Mouse (Mus musculus) lung, postnatal 0 days (tissue): ENCODE data around the gene Tor3a. TPM values are rescaled to one million over a fixed set of nuclear protein-coding genes. Genes with fewer than 3 reads are reported as not detected.
"Not testable (repeated sequence)": the region's sequence is repeated elsewhere in the genome, so short reads cannot be mapped to it uniquely, and the experiment has no call there.

Source experiments
- ATAC-seq: fragments of 200-750 bp; cut with Nextera tagmentation; 2 replicates; pipeline ENCODE4 v1.8.0; 2017; ENCODE audit warnings: moderate library complexity
- DNase-seq: peaks from one replicate; pipeline ENCODE4 v3.0.0-alpha.2; 2016; ENCODE audit warnings: low spot score
- H3K27ac ChIP-seq: fragments of 300-500 bp; sonication (generic); 2 replicates; pipeline ENCODE4 v1.5.1; 2014; ENCODE audit warnings: antibody characterized with exemption, mild to moderate bottlenecking, low read length, mixed read lengths
- H3K27me3 ChIP-seq: fragments of 300-500 bp; sonication (generic); replicated peaks from 2 replicates; pipeline ENCODE4 v1.6.1; 2014; ENCODE audit warnings: low read length, mixed read lengths; ENCODE audit not compliant: insufficient read depth
- H3K36me3 ChIP-seq: fragments of 300-500 bp; sonication (generic); 2 replicates; pipeline ENCODE4 v1.6.1; 2014; ENCODE audit warnings: low read length, mixed read lengths; ENCODE audit not compliant: insufficient read depth
- H3K4me1 ChIP-seq: fragments of 300-500 bp; sonication (generic); 2 replicates; pipeline ENCODE4 v1.6.1; 2014; ENCODE audit warnings: antibody characterized with exemption, low read depth, low read length, mixed read lengths; ENCODE audit not compliant: insufficient read depth
- H3K4me2 ChIP-seq: fragments of 300-500 bp; sonication (generic); replicated peaks from 2 replicates; pipeline ENCODE4 v1.6.1; 2014; ENCODE audit warnings: low read depth, mild to moderate bottlenecking, low read length, moderate library complexity, mixed read lengths
- H3K4me3 ChIP-seq: fragments of 300-500 bp; sonication (generic); 2 replicates; pipeline ENCODE4 v1.5.1; 2014; ENCODE audit warnings: low read depth, low read length
- H3K9ac ChIP-seq: fragments of 300-500 bp; sonication (generic); replicated peaks from 2 replicates; pipeline ENCODE4 v1.6.1; 2014; ENCODE audit warnings: low read depth, mild to moderate bottlenecking
- H3K9me3 ChIP-seq: fragments of 300-500 bp; sonication (generic); 2 replicates; pipeline ENCODE4 v1.6.1; 2016; ENCODE audit warnings: low read length, mixed read lengths
- CTCF ChIP-seq: IDR thresholded peaks from 2 replicates; pipeline ENCODE4 v1.5.1; 2016; ENCODE audit warnings: antibody characterized with exemption, mild to moderate bottlenecking
- EP300 ChIP-seq: IDR thresholded peaks from 2 replicates; pipeline ENCODE4 v1.6.1; 2016; ENCODE audit warnings: antibody characterized with exemption, mild to moderate bottlenecking, control low read depth
- WGBS: fragments of 180-500 bp; shearing (Covaris S2); extraction: QIAGEN DNeasy Blood & Tissue Kit; methylation state at CpG from one replicate; pipeline ENCODE4 v1.1.7; 2014; 5-methylcytosine and 5-hydroxymethylcytosine counted together
- polyA plus RNA-seq: library from polyadenylated mRNA; unstranded; fragments of >200 nt; fragmentation: Nextera tagmentation; extraction: Ambion mirVana; gene quantifications from 2 replicates; pipeline ENCODE4 v1.2.1, GENCODE M21; 2015

Tor3a gene
- polyA plus RNA-seq, 1 experiment from 2014 or later: 37.8 TPM

- peak overlapping the region; percentile 22; the same call in 1 of the 2 replicates for H3K4me2 ChIP-seq
- peak overlapping the region; percentile 86 for H3K27ac ChIP-seq
- H3K27me3 ChIP-seq: no peaks in the 10 kb centered on the region
- 66% methylated on average over 23 of the region's 23 CpGs for WGBS
- TF ChIP-seq EP300 (peak; percentile 90), CTCF (no peak)
- 0 out of 2 replicates have a peak, but pooled peaks cover 5% of the 10 kb centered on the region for H3K4me1 ChIP-seq
- H3K36me3 ChIP-seq: no peaks in the 10 kb centered on the region
- H3K9ac ChIP-seq: no peak overlapping the region
- H3K9me3 ChIP-seq: no peaks in the 10 kb centered on the region
- peak; percentile 89 for ATAC-seq
- no peak overlapping the region for H3K4me3 ChIP-seq
- peak; percentile 94 for DNase-seq
These were observed 6.8 kb downstream of the Tor3a start for GRCm38 (mm10) chr1:156667141-156667926.

- Histone ChIP-seq H3K27me3 (no peaks in the 10 kb centered on the region), H3K27ac (no peak overlapping the region), H3K9me3 (no peaks in the 10 kb centered on the region), H3K4me1 (0 out of 2 replicates have a peak, but pooled peaks cover 5% of the 10 kb centered on the region), H3K4me2 (no peak overlapping the region), H3K36me3 (no peaks in the 10 kb centered on the region), H3K4me3 (no peak overlapping the region), H3K9ac (no peak overlapping the region)
- ATAC-seq: no peak
- no peak for DNase-seq
- TF ChIP-seq CTCF (no peak), EP300 (no peak)
- WGBS: 83% methylated on average over 8 of the region's 8 CpGs
These were observed 8.4 kb downstream of the Tor3a start for GRCm38 (mm10) chr1:156665777-156666176.

- H3K9me3 ChIP-seq, DNase-seq, H3K4me1 ChIP-seq, H3K36me3 ChIP-seq, H3K9ac ChIP-seq, H3K27me3 ChIP-seq, H3K4me3 ChIP-seq: not testable (repeated sequence)
- ATAC-seq: peak; percentile 61
- 47% methylated on average over 15 of the region's 21 CpGs for WGBS
- Histone ChIP-seq H3K4me2 (0 out of 2 replicates have a peak overlapping the region, but pooled peaks have one; percentile 17), H3K27ac (peak overlapping the region; percentile 33; the same call in 1 of the 2 replicates)
These were observed 13.4 kb downstream of the Tor3a start for GRCm38 (mm10) chr1:156660660-156661236.

- Histone ChIP-seq H3K9me3 (no peaks in the 10 kb centered on the region), H3K27me3 (no peaks in the 10 kb centered on the region), H3K4me1 (0 out of 2 replicates have a peak, but pooled peaks cover 5% of the 10 kb centered on the region), H3K9ac (no peak overlapping the region), H3K4me3 (no peak overlapping the region), H3K27ac (0 out of 2 replicates have a peak overlapping the region, but pooled peaks have one; percentile 9), H3K36me3 (no peaks in the 10 kb centered on the region), H3K4me2 (no peak overlapping the region)
- whole genome bisulfite sequencing: 42% methylated on average over 13 of the region's 13 CpGs
- DNase-seq (peak; percentile 48), ATAC-seq (peak; percentile 64)
- TF ChIP-seq EP300 (no peak), CTCF (no peak)
These were observed 14.1 kb downstream of the Tor3a start for GRCm38 (mm10) chr1:156659906-156660659.

- Histone ChIP-seq H3K9ac (no peak overlapping the region), H3K36me3 (no peaks in the 10 kb centered on the region), H3K27me3 (no peaks in the 10 kb centered on the region), H3K4me1 (0 out of 2 replicates have a peak, but pooled peaks cover 9% of the 10 kb centered on the region), H3K4me3 (no peak overlapping the region), H3K27ac (no peak overlapping the region), H3K9me3 (no peaks in the 10 kb centered on the region), H3K4me2 (no peak overlapping the region)
- TF ChIP-seq EP300 (no peak), CTCF (no peak)
- ATAC-seq (no peak), DNase-seq (no peak)
- WGBS: 69% methylated on average over 5 of the region's 5 CpGs
These were observed 15.5 kb downstream of the Tor3a start for GRCm38 (mm10) chr1:156658676-156659075.

GRCm38 (mm10) chr1:156657523-156657922 lies 16.6 kb downstream of the Tor3a start:
- whole genome bisulfite sequencing: 80% methylated on average over 4 of the region's 4 CpGs
- Histone ChIP-seq H3K4me1 (0 out of 2 replicates have a peak, but pooled peaks cover 9% of the 10 kb centered on the region), H3K4me3 (no peak overlapping the region), H3K27me3 (no peaks in the 10 kb centered on the region), H3K4me2 (no peak overlapping the region), H3K36me3 (no peaks in the 10 kb centered on the region), H3K9ac (no peak overlapping the region), H3K9me3 (no peaks in the 10 kb centered on the region), H3K27ac (no peak overlapping the region)
- no peak for DNase-seq
- ATAC-seq: no peak
- TF ChIP-seq EP300 (no peak), CTCF (no peak)
